Comparison of ENCODE assay signal across 12 mouse cellular contexts in the genomic region with DNA sequence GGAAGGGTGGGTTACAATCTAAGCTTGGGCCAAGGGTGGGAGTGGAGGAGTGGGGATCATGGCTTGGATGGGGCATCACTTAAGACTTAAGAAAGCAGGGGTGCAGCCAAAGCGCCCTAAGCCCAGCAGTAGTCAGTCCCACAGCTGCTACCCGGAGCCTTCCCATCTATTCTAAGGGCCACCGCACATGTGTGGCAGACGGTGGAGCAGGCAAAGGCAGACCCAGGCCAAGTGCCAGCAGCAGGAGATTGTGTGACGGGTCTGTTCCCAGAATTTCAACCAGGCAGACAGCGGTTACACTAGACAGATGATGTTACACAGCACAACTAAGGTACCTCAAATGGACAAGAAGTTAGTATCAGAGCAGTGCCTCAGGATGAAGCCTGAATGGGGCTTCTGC.
"Had no signal": no experiment of that assay in that cellular context is flagged by ENCODE, and none has a peak within 500 bp of the region (broad histone marks: within the 10 kb centered on the region; RNA-seq: fewer than 3 reads in every experiment).

No protein-coding gene starts in this region.

- H3K9me3 ChIP-seq: limb, embryonic 15.5 days; liver, embryonic 13.5 days; midbrain, embryonic 12.5 days; neural tube, embryonic 13.5 days had no signal

- ATAC-seq: midbrain, embryonic 16.5 days had no signal

- H3K9ac ChIP-seq: limb, embryonic 15.5 days; liver, embryonic 13.5 days; midbrain, embryonic 12.5 days; neural tube, embryonic 13.5 days had no signal

- H3K4me1 ChIP-seq: limb, embryonic 15.5 days; liver, embryonic 13.5 days; midbrain, embryonic 12.5 days; neural tube, embryonic 13.5 days had no signal

- H3K27ac ChIP-seq: limb, embryonic 15.5 days; liver, embryonic 13.5 days; midbrain, embryonic 12.5 days; neural tube, embryonic 13.5 days had no signal

- DNase-seq: kidney, postnatal 10 days; liver, embryonic 13.5 days; lung, adult 18-20 months; retina, postnatal 1 day; right cerebral cortex, postnatal 4 days; spleen, adult 18-20 months; thymus, adult 18-20 months; thymus, postnatal 14 days had no signal

- H3K36me3 ChIP-seq: limb, embryonic 15.5 days; liver, embryonic 13.5 days; midbrain, embryonic 12.5 days; neural tube, embryonic 13.5 days had no signal

- H3K4me2 ChIP-seq: limb, embryonic 15.5 days; liver, embryonic 13.5 days; midbrain, embryonic 12.5 days; neural tube, embryonic 13.5 days had no signal

- H3K4me3 ChIP-seq: limb, embryonic 15.5 days; liver, embryonic 13.5 days; midbrain, embryonic 12.5 days; neural tube, embryonic 13.5 days had no signal

- H3K27me3 ChIP-seq: limb, embryonic 15.5 days; liver, embryonic 13.5 days; midbrain, embryonic 12.5 days; neural tube, embryonic 13.5 days had no signal
